Mouse (Mus musculus) urinary bladder, postnatal 14 days (tissue): ENCODE results near the gene Mpped2.

ENCODE experiments used
- DNase-seq: peaks from one replicate; pipeline ENCODE4 v3.0.0; 2021; ENCODE audit warnings: low spot score

The Mpped2 gene

DNA sequence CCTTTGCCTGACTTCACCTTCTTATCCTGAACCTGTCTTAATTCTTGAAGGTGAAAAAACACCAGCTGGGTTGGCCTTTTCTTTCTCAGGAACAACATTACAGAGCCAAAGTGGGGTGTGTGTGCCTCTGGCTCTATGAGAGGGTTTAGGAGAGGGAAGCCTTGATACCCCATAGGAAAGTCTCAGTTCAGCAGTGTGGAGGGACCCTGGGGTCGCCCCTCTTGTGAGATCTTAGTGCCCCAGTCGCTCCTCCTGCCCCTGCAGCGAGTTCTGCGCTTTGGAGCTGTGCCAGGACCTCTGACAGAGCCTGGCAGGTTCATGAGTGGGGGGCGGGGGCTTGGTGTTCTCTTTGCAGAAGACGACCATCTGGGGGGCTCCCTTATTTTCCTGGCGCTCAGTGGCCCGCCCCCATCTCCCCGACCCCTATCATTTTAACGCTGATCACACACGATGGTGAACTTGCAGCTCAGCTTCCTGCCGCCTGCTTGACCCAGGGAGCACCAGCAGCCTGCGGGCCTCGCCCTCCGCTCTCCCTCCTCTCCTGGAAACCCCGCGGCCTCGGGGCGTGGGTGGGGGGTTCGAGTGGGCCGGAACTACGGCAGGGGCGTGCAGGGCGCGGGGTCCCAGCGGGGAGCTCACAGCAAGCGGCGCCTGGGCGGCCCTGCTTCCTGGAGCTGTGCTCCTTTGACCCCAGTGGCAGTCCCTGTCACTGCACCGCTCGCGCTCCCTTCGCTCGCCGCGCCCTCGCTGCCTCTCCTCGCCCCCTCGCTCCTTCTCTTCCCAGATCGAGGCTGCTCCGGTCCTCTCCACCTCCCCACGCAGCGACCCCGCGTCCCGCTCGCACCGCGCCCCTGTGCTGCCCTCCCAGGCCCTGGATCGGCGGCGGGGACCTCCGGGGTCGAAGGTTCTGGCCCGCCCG is at the start of gene Mpped2:
TSS of gene Mpped2 (plus strand) at position 487 of the 919 bp plus-strand sequence.
- DNase-seq, result peak; percentile 59

DNA sequence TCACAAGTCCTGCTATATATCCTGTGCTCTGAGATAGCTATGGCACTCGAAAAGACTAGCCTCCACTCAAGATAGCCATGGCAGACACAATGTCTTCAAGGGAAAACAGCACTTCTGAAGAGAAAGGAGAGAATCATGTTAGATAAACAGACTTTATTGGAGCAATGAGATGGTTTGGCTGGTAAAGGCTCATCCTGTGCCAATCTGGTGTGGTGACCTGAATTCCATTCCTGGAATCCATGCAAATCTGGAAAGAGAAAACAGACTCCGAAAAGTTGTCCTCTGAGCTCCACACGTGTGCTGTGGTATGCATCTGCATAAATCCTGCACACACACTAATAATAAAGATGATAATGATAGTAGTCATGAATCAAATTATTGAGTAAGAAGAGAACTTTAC is 48.3 kb upstream of the Mpped2 start:
- no peak for DNase-seq

DNA sequence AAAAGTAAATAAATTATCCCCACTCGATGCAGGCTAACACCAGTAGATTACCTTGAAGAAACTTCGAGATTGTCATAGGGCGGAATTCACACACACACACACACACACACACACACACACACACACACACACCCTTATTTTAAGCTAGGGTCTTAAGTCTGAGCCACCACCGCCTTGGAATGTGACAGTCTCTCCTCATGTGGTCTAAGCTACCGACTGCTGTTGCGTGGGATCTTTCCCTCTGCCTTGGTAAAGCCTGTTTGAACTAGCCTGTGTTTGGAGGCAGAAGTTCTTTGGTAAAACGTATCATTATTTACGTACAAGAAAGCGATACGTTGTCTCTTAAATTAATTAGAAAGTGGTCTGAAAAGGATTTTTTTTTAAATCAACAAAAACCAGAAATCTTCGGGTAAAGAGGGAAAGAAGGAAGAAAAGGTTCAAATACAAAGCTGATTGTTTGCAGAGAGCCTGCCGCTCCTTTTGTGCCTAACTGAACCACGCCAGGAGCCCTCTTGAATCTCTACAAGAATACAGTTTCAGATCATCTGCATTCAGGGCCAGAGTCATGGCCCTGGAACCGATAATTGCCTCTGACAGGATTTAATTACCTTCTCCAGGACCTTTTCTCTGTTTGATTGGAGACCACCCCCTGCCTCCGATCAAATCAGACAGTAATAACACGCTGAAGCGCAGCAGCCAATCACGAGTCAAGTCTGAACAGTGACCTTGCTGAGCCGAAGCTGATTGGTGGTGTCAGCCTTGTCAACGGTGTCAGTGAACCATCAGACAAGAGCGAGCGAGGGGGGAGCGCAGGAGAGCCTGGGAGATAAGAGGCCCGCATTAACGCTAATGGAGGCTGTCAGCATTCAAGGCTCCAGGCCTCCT is 43.1 kb upstream of the Mpped2 start:
- peak; percentile 74 for DNase-seq

DNA sequence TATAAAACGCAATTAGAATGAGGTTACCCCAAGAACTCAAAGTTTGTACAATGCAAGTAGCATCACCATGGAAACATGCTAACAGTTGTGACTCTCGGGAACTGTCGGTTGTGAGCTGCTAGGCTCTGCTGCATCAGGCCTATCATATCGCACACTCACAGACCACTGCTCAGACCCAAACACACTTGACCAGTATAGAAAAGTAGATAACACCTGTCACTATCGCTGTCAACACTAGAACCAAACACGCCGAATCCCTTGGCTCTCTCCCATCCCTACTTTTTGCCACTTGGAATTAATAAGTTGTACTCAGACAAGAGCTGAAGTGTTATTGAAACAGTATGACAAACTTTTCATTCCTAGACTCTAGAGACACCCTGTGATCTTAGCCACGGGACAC is 40.9 kb upstream of the Mpped2 start:
- DNase-seq, result no peak

DNA sequence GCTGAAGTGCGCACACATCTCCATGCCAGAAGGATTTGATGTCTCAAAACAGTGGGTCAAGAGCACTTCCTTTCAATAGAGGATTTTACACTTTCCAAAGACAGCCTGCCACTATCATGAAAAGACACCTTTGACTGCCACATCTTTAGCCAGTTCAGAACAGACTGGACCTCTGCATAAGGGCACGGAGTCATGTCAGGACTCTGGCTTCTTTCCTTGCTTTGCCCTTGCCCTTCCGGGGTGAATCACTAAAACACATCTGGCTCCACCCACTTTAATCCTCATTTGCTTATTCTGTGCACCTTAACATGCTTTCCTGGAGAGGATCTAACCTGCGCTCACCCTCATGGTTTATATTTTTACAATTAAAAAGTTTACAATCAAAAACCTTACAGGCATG is 40.3 kb upstream of the Mpped2 start:
- DNase-seq, result no peak

DNA sequence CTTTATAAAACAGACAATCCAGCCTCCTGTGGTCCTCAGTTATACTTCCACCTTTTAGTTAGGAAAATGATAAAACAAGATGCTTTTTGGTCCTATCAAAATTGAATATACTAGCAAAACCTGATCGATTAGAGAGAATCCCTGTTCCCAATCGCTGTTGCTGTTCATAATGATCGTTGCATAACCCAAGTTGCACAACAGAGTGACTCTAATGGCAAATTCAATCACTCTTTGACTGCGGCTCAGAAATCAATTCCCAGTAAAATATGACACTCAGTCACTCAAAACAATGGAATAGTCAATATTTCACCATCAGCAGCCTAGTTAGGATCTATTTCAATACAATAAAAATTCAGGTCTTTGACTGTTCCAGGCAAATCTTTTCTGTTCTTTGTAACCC is 39.8 kb upstream of the Mpped2 start:
- no peak for DNase-seq

DNA sequence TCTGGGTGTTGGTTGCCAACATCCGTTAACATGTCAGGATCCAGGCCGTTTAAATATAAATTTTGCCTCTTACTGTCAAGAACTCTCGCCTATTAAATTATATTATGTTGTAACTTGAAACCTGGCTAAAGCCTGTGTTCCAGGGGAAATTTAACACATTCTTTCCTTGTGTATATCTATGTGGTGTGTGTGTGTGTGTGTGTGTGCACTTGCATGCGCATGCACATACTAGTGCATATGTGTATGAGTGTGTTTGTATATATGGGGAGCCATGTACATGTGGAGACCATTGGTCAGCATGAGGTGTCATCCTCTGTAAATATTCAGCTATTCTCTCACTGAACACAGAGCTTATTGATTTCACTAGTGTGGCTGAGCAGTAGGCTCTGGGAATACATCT is 37.8 kb upstream of the Mpped2 start:
- no peak for DNase-seq

DNA sequence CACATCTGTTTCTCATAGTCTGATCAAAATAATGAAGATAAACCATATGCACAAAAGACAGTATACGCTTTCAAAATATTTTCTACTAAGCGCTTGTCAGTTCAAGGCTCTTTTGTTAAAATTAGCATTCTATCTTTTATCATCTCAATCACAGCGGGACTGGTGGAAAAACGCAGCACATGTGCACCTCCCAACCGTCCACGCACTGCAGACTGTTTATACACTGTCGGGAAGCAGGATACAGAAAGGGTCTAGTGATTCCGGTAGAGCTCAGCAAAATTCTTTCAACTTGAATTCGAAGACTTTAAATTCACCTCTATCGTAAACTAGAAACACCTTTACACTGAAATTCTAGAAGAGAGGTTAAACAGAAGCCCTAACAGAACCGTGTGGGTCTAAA is 27.8 kb upstream of the Mpped2 start:
- DNase-seq, result no peak

DNA sequence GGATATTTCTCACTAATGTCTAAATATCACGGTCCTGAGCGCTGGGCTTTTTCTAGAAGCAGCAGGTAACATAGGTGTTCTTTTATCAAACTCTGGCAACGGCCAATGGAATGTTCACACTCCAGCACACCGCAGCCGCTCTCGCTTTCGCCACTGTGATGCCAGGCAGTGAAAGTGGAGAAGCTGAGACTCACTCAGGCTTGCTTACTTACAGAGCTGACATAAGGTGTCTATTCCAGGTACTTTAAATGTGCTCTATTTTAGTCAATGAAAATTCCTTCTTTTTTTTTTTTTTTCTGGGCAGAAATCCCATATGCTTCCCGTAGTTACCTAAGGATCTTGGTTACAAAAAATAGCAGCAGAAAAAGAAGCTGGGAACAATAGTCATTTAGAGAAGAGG is 18.8 kb upstream of the Mpped2 start:
- DNase-seq, result no peak

DNA sequence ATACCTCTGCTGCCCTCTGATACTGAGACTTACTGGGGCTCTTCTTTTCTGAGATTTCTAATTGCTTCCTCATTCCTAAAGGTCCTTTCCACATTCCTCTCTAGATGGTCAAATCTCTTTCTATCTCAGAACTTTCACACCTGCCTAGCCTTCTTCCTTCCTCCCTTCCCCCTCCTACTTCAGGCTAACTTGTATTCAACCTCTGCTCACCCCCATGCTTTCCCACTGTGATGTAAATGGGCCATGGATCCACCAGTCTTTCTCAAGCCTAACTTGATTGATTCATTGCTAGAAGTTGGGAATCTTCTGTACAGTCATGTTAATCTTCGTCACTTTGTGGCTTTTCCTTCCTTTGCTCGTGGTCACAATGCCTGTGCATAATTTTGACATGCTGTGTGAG is 15.6 kb upstream of the Mpped2 start:
- no peak for DNase-seq

DNA sequence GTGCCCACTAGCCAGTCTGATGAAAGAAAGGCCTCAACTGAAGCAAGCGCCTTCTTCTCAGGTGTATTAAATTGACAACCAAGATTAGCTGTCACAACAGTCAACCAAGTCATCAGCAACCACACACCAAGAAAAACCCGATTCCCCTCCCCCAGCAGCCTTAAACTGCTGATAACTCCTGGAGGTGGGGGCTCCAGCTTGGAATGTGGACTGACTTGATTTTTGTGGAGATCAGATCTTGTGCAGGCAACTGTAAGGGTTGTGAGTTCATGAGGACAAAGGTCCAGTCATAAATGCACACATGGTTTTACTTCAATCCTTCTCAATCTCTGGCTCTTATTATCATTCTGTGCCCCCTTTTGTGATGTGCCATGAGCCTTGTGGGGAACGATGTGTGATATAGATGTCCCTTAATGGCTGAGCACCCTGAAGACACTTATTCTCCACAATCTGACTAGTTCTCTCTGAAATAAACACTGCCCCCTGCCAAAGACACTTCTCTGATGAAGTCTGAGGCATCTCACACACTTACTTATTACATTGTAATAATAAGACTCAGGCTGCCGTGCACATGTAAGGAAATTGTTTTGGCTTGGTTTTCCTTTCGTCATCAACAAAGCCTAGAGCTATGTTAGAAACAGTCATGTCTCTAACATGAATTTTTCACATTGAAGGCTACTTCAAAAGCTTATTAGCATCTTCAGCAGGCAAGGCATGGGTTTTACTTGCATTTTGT is 13.2 kb upstream of the Mpped2 start:
- DNase-seq, result peak; percentile 51

DNA sequence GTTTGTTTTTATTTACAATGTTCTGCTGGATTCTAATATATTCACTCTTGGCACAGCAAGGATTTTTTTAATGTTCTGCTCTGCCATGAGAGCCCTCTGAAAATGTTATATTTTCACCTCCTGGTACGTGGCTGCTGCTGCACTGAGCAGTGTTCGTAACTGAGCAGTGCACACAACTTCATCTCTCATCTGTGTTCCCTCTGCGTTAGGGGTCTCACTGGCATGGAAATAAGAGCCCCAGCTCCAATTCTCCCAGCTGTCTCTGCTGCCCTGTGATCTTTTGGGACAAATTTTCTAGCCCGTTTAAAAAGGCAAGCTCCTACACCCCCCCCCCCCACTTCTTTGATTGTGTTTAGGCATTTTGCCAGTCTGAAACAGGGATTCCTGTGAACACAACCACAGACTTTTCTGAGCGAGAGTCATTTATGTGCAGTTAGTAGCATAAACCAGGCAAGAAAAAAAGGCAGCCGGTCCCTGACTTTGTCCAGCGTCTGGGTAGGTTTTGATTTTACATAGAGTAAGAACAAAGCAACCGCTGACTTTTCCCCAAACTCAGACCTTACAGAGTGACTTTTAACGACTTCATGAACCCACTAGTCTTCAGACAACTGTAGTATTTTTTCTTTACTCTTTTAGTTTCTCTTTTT is 9.8 kb upstream of the Mpped2 start:
- DNase-seq, result no peak

DNA sequence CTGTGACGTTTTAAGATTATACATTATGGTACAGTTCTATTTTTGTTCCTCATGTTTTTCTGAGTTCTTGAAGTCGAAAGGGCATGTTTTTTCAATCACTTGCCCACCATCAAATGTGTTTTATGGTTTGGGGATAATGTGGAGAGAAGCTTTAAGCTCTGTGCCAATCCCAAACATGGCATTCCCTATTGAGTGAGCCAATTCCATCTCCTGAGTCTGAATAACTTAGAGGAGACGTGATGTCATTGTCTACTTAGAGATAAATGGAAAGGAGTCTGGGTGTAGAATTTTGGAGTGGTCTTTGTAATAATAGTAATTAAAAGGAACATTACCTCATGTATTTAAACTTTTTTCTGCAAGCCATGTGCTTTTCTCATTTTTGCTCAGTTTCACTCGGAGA is 9.2 kb upstream of the Mpped2 start:
- no peak for DNase-seq

DNA sequence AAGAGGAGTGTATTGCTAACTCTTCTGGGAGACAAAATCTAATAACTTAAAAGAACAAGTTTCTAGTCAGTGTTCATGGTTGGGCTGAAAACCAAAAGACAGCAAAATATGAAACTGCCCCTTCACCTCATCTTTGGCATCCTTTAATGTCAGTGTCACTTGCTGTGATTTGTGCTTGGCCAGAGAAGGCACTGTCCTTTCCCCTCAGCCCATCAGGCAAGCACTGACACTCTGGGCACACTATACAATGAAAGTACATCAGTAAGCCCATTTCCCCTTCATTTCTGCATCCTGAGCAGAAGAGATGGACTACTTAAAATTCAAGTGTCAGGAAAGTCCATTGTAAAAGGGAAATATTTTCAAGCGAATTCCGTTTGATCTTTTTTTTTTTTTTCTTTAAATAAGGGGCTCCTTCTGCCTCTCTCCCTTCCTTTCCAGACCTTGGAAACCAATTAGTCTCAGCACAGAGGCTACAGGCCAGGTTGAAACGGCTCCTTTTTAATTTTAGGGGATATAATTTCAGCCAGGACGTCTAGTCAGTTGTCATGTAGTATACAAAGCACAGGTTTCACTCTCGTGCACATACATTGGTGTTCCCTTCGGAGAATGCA is 1.2 kb upstream of the Mpped2 start:
- no peak for DNase-seq

DNA sequence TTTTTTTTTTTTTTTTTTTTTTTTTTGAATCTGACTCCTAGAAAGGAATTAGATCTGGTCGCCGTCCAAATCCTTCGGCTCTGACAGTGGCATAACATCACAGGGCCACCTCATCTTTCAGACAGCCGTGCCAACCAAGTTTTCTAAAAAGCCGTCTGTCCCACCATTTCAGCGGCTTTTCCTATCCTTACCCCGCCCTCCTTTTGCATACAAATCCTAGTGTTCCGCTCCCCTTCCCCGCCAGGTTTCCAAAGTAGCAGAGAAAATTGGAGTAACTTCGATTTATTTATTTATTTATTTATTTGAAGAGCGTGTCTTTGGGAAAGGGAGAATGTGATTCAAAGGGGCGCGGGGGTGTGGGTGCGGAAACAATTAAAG is 675 bp upstream of the Mpped2 start:
- DNase-seq, result no peak

DNA sequence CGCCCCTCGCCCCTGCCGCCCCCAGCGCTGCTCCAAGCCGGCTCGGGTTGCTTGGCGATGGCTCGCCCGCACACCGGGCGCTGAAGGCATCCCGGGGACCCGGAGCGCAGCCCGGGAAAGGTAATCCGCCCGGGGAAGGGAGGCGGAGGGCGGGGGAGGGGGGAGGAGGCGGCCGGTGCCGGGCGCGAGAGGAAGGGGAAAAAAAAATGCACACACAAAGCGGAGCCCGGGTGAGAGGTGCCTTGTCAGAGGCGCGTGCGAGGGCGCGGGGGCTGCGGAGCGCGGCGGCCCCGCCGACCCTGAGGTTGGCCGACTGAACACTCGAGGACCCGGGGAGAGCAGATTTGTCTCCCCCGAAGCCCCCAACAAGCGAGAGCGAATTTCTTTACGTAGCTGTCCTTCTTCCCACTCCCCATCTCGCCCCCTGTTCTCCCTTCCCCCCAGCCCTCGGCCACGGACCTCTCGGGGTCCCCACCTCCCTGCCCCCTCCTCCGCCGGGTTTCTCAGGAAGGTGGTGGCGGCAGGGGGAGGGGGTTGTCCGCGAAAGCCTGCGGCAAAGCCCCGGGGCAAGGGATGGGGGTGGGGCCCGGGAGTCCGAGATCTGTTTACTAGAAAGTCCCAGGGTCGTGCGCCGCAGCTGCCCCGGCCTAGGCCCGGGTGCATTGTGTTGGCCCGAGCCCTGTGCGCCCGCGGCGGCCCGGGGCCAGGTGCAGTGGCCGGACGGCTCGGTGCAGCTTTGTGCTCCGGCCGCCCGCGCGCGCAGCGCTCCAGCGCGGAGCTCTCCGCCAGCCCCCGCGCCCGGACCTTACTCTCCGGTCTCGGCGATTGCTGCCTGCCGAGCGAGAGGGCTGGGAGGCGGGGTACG is 865 bp downstream of the Mpped2 start:
- peak; percentile 55 for DNase-seq

DNA sequence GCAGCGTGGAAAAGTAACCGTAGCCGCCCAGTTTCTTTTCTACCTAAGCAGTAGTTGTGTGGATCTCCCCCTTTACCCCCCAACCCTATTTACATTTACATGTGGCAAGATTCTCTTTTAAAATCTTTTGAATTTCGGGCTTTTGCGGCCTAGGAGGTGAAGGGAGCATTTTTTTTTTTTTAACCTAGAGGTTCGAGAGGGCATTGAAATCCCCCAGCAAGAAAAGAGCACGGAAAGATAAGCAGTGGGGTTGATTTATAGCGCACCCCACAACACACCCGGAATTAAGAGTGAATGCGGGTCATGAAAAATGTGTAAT is 1.5 kb downstream of the Mpped2 start:
- no peak for DNase-seq

DNA sequence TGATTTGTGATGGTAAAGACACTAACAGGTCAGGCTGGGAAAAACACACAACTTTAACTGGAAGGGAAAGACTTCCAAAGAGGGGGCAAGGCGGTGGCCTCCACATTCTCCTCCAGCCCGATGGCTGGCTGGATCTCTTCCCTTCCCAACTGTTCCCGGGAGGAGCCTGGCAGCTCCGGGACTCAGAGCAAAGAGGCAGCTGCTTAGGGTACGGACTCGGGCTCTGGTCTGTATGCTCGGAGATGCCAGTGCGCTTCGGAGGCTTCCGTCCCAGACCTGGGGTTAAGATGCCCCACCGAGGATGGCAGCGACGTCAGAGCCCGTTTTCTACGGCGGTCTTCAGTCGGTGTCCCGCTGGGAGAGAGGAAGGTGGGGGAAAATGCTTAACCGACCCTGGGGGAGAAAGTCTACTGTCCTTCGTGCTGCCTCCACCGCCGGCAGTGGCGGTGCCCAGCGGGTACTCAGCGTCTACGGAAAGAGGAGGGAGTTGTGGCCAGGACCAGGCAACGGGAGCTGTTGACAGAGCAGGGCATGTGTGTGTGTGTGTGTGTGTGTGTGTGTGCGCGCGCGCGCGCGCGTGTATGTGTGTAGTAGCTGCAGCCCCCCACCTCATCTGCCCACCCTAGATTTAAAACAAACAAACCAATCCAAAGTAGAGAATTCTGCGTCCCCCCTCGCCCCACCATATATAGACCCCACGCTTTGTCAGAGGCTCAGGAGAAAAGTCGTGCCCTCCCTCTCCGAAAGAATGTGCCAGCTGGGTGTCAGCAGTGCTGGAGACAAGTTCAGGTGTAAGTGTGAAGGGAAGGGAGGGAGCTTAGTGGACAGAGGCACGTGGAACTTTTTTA is 2.0 kb downstream of the Mpped2 start:
- peak; percentile 52 for DNase-seq

DNA sequence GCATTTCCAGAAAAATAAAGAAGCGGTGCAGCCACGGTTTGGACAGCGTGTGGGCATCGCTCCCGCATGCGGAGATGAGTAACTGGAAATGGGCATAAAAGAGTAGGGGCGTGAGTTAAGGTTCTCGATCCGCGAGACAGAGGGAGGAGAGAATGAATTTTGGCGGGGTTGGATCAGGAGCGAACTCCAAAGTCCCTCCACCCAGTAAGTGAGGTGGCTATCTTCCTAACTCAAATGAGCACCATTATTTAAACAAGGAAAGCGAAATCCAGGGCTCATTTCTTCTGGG is 2.6 kb downstream of the Mpped2 start:
- DNase-seq, result no peak

DNA sequence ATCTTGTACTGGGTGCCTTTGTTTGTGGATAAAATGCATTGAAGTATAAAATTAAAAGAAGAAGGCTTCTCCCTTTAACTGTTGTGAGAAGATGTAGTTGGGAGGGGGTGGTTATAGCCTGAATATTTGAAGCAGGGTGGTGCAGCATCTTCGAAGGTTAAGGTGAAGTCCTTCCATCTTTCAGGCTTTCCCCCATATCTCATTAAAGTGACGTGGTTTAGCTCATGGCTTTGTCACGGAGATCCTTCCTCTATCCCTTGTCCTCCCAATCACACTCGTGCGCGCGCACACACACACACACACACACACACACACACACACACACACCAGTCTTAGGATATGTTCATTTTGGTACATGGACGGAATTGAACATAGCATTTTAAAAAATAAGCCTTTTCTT is 3.3 kb downstream of the Mpped2 start:
- no peak for DNase-seq
